Mouse (Mus musculus) cerebellum, adult 11-12 months (tissue): ENCODE measurements around the gene Smok2a.
"Not testable (repeated sequence)": the region's sequence is repeated elsewhere in the genome, so short reads cannot be mapped to it uniquely, and the experiment has no call there.

Source experiments
- DNase-seq: peaks from one replicate; pipeline ENCODE4 v3.0.0; 2022

Smok2a gene

GRCm38 (mm10) chr17:13220888-13221287 is at the start of gene Smok2a:
Gene Smok2a (plus strand): TSS chr17:13221188.
- no peak for DNase-seq

- DNase-seq, result not testable (repeated sequence)
Observed at GRCm38 (mm10) chr17:13173578-13173977, 47.4 kb upstream of the Smok2a start.

GRCm38 (mm10) chr17:13174029-13174428 is 47.0 kb upstream of the Smok2a start:
- not testable (repeated sequence) for DNase-seq

- DNase-seq, result not testable (repeated sequence)
Observed at GRCm38 (mm10) chr17:13175609-13176008, 45.4 kb upstream of the Smok2a start.

GRCm38 (mm10) chr17:13177796-13178195 is 43.2 kb upstream of the Smok2a start:
- not testable (repeated sequence) for DNase-seq

- not testable (repeated sequence) for DNase-seq
Observed at GRCm38 (mm10) chr17:13179021-13179420, 42.0 kb upstream of the Smok2a start.

GRCm38 (mm10) chr17:13180491-13180890 is 40.5 kb upstream of the Smok2a start:
- not testable (repeated sequence) for DNase-seq

GRCm38 (mm10) chr17:13182712-13183111 is 38.3 kb upstream of the Smok2a start:
- DNase-seq, result not testable (repeated sequence)

- DNase-seq, result not testable (repeated sequence)
Observed at GRCm38 (mm10) chr17:13184514-13184913, 36.5 kb upstream of the Smok2a start.

- not testable (repeated sequence) for DNase-seq
Observed at GRCm38 (mm10) chr17:13186541-13186940, 34.4 kb upstream of the Smok2a start.

- not testable (repeated sequence) for DNase-seq
Observed at GRCm38 (mm10) chr17:13187621-13188020, 33.4 kb upstream of the Smok2a start.

GRCm38 (mm10) chr17:13188846-13189245 is 32.1 kb upstream of the Smok2a start:
- not testable (repeated sequence) for DNase-seq

- not testable (repeated sequence) for DNase-seq
Observed at GRCm38 (mm10) chr17:13190836-13191583, 30.0 kb upstream of the Smok2a start.

GRCm38 (mm10) chr17:13196486-13196885 is 24.5 kb upstream of the Smok2a start:
- peak; percentile 29 for DNase-seq

GRCm38 (mm10) chr17:13198812-13199211 is 22.2 kb upstream of the Smok2a start:
- not testable (repeated sequence) for DNase-seq

GRCm38 (mm10) chr17:13199880-13200409 is 21.0 kb upstream of the Smok2a start:
- DNase-seq, result not testable (repeated sequence)

GRCm38 (mm10) chr17:13201551-13201950 is 19.4 kb upstream of the Smok2a start:
- not testable (repeated sequence) for DNase-seq

GRCm38 (mm10) chr17:13202453-13203107 is 18.4 kb upstream of the Smok2a start:
- DNase-seq, result not testable (repeated sequence)

- not testable (repeated sequence) for DNase-seq
Observed at GRCm38 (mm10) chr17:13205247-13205646, 15.7 kb upstream of the Smok2a start.

GRCm38 (mm10) chr17:13206491-13206890 is 14.5 kb upstream of the Smok2a start:
- no peak for DNase-seq

GRCm38 (mm10) chr17:13208460-13208859 is 12.5 kb upstream of the Smok2a start:
- not testable (repeated sequence) for DNase-seq

- no peak for DNase-seq
Observed at GRCm38 (mm10) chr17:13212136-13212850, 8.7 kb upstream of the Smok2a start.

GRCm38 (mm10) chr17:13214169-13214568 is 6.8 kb upstream of the Smok2a start:
- DNase-seq, result no peak
